Mouse (Mus musculus): ENCODE results near the gene Cherp. TPM values are rescaled to one million over a fixed set of nuclear protein-coding genes. Genes with fewer than 3 reads are reported as not detected.

Cherp gene
- total RNA-seq, 2 experiments from 2014 or later: 6.0 to 29.0 TPM

DNA sequence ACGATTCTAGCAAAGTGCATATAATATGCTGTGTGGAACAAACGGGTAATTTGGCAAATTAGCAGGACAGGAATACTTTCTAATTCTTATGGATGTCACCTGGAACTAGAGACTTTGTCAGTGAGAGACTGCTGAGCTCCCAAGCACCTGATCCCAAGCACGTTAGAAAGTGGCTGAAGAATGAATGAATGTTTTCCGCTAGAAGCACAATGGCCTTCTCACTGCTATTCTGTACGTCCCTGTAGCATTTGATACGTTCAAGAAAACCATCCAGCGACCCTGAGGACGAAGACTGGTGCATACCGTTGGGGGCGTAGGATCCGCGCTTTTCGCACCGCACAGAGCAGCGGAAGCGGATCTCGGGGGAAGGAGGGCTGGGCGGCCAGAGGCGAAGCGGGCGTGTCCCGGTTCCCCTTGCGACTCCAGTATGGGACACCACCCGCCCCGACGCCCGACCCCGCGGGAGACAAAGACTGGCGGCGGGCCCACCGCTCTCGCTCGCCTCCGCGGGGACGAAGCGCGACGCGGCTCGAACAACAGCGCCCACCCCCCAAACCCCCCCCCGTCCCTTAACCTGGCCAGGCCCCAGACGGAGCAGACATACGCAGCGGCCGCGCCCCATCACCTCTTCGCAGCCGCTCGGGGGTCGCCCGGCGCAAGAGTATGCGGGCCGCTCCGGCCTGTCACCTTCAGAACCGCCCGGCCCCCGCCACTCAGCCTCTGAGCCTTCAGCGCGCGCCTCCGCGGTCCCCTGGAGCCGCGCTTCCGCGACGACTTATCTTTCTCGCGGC, 54.3 kb downstream of the Cherp start:
- peak; percentile 44; the same call in 1 of the 2 replicates for ATAC-seq (replicated peaks; ENCODE audit: low FRiP score, poor library complexity, severe bottlenecking)

DNA sequence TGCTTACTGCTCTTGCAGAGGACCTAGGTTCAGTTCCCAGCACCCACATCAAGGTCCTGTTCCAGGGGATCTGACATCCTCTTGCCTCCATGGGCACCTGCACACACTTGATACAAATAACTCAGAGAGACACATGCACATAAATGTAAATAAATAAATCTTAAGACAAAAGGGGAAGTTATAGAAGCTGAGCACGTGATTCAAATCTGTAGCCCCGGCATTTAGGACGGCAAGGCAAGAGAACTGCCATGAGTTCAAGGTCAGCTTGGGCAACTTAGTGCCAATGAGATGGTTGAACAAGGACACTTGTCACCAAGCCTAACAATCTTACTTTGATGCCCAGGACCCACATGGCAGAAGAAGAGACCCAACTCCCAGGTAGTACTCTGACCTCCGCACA, 57.0 kb downstream of the Cherp start:
- no peak for ATAC-seq (replicated peaks; ENCODE audit: low FRiP score, poor library complexity, severe bottlenecking)

DNA sequence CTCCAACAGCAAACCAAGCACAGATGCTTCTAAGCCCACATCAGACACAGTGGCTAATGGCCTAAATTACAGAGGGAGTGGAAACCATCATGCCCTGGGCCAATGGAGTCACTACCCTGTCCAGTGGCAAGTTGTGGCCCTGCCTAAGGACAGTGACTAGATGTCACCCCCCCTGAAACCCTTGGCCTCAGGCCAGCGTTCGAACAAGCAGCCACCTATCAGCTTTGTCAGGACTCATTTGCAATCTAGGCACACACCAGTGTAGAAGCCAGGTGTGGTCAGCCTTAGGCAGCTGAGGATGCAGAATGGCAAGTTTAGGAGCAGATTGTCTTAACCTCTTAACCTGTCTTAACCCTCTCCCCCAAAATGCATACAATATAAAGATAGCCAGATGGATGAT, 59.8 kb downstream of the Cherp start:
- ATAC-seq (replicated peaks; ENCODE audit: low FRiP score, poor library complexity, severe bottlenecking): peak; percentile 42

DNA sequence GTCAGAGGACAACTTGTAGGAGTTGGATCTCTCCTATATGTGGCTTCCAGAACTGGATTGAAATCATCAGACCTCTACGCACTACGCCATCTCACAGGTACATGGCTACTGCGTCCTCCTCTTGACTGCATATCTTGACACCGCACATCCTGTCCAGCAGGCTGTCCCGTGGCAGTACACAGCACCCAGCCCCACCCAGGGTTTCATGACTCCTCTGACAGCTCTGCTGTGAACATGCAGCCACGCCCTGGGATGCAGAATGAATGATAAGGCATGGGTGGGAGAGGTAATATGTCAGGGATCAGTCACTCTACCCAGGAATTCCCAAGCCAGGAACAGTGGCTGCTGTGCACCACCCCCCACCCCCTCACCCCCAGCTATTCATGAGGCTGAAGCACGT, 61.2 kb downstream of the Cherp start:
- peak; percentile 89 for ATAC-seq (replicated peaks; ENCODE audit: low FRiP score, poor library complexity, severe bottlenecking)

Other genes with a start within 250 kb of the Cherp start
- 36.9 and 46.8 TPM in 2 replicates for gene Ap1m1, start 235.2 kb downstream of the Cherp start, total RNA-seq (2015; ENCODE audit: low replicate concordance)
- 15.7 and 22.7 TPM in 2 replicates for gene Ap1m1, start 235.2 kb downstream of the Cherp start, total RNA-seq (2017; ENCODE audit: low replicate concordance)
- 22.9 and 31.8 TPM in 2 replicates for gene Gm10282, start 170.0 kb downstream of the Cherp start, total RNA-seq (2015; ENCODE audit: low replicate concordance)
- gene Gm10282, start 170.0 kb downstream of the Cherp start, total RNA-seq (2017; ENCODE audit: low replicate concordance): 14.9 and 39.9 TPM in 2 replicates
- 8.1 and 11.7 TPM in 2 replicates for gene Klf2, start 156.2 kb downstream of the Cherp start, total RNA-seq (2015; ENCODE audit: low replicate concordance)
- 3.4 and 4.6 TPM in 2 replicates for gene Klf2, start 156.2 kb downstream of the Cherp start, total RNA-seq (2017; ENCODE audit: low replicate concordance)
- gene Eps15l1, start 53.8 kb downstream of the Cherp start, total RNA-seq (2015; ENCODE audit: low replicate concordance): 59.4 and 72.1 TPM in 2 replicates
- 51.5 and 52.3 TPM in 2 replicates for gene Eps15l1, start 53.8 kb downstream of the Cherp start, total RNA-seq (2017; ENCODE audit: low replicate concordance)
- gene Calr3, start 31.4 kb downstream of the Cherp start, total RNA-seq (2015; ENCODE audit: low replicate concordance): not detected in 2 replicates
- 0.77 TPM in 1 of 2 replicates, not detected in the other for gene Calr3, start 31.4 kb downstream of the Cherp start, total RNA-seq (2017; ENCODE audit: low replicate concordance)
- 0.38 and 0.63 TPM in 2 replicates for gene 1700030K09Rik, start 31.3 kb downstream of the Cherp start, total RNA-seq (2015; ENCODE audit: low replicate concordance)
- gene 1700030K09Rik, start 31.3 kb downstream of the Cherp start, total RNA-seq (2017; ENCODE audit: low replicate concordance): 0.60 and 2.4 TPM in 2 replicates
- 11.3 and 11.9 TPM in 2 replicates for gene Slc35e1, start 17.4 kb upstream of the Cherp start, total RNA-seq (2015; ENCODE audit: low replicate concordance)
- gene Slc35e1, start 17.4 kb upstream of the Cherp start, total RNA-seq (2017; ENCODE audit: low replicate concordance): 18.8 and 21.6 TPM in 2 replicates
- gene Med26, start 73.0 kb upstream of the Cherp start, total RNA-seq (2015; ENCODE audit: low replicate concordance): 4.2 and 4.8 TPM in 2 replicates
- gene Med26, start 73.0 kb upstream of the Cherp start, total RNA-seq (2017; ENCODE audit: low replicate concordance): 3.2 and 3.8 TPM in 2 replicates
- 15.9 and 46.7 TPM in 2 replicates for gene Smim7, start 95.9 kb upstream of the Cherp start, total RNA-seq (2015; ENCODE audit: low replicate concordance)
- 21.3 and 22.9 TPM in 2 replicates for gene Smim7, start 95.9 kb upstream of the Cherp start, total RNA-seq (2017; ENCODE audit: low replicate concordance)
- gene Tmem38a, start 96.8 kb upstream of the Cherp start, total RNA-seq (2015; ENCODE audit: low replicate concordance): 1.7 and 2.1 TPM in 2 replicates
- 2.2 TPM in 1 of 2 replicates, not detected in the other for gene Tmem38a, start 96.8 kb upstream of the Cherp start, total RNA-seq (2017; ENCODE audit: low replicate concordance)
- 0.58 and 0.84 TPM in 2 replicates for gene Nwd1, start 171.5 kb upstream of the Cherp start, total RNA-seq (2015; ENCODE audit: low replicate concordance)
- 0.14 and 1.3 TPM in 2 replicates for gene Nwd1, start 171.5 kb upstream of the Cherp start, total RNA-seq (2017; ENCODE audit: low replicate concordance)
- 25.1 and 34.8 TPM in 2 replicates for gene Sin3b, start 248.1 kb upstream of the Cherp start, total RNA-seq (2015; ENCODE audit: low replicate concordance)
- gene Sin3b, start 248.1 kb upstream of the Cherp start, total RNA-seq (2017; ENCODE audit: low replicate concordance): 17.7 and 31.8 TPM in 2 replicates